Mouse (Mus musculus) cerebellum, adult 11-12 months (tissue): ENCODE data around the gene Tapt1.
"Not testable (repeated sequence)": the region's sequence is repeated elsewhere in the genome, so short reads cannot be mapped to it uniquely, and the experiment has no call there.

ENCODE experiments used
- DNase-seq: peaks from one replicate; pipeline ENCODE4 v3.0.0; 2022

Tapt1 gene

GRCm38 (mm10) chr5:44196167-44196566, 30.3 kb downstream of the Tapt1 start:
- DNase-seq, result no peak

GRCm38 (mm10) chr5:44187370-44187769, 39.1 kb downstream of the Tapt1 start:
- DNase-seq, result no peak

- DNase-seq, result no peak
Measured at GRCm38 (mm10) chr5:44181669-44182068, 44.8 kb downstream of the Tapt1 start.

DNA sequence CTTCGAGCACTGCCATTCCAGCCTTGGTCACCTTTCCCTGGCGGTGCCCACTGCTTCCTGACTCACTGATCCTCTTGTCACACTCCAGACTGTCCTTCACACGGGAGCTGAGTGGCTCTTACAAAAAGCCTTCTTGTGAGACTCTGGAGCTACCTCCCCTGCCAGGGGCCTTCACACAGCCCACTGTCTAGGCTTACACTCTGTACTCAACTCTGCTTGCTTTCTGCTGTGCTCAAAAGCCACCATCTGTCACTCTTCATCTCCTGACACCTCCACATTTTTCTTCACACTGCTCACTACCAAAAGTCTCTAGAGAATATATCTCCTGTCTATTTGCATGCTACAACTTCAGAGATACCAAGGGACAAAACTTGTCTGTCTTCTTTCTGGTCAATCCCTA, 46.0 kb downstream of the Tapt1 start:
- DNase-seq, result no peak

DNA sequence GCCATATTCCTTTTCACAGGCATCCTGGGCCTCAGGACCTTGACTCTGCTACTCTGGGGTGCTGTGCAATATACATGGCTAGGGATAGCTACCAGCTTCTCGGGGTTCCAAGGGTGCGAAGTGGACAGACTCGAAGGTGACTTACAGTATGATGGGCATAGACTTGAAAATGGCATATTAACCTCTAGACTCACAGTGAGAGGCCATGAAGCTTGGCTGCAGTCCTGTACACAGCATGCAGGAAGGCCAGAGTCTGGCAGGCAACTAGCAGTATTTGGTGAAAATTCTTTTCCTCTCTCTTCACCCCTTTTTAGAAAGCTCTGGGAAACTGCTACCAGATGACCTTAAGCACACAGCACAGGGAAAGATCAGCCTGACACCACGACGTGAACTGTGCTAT, 52.4 kb downstream of the Tapt1 start:
- DNase-seq, result peak; percentile 84

DNA sequence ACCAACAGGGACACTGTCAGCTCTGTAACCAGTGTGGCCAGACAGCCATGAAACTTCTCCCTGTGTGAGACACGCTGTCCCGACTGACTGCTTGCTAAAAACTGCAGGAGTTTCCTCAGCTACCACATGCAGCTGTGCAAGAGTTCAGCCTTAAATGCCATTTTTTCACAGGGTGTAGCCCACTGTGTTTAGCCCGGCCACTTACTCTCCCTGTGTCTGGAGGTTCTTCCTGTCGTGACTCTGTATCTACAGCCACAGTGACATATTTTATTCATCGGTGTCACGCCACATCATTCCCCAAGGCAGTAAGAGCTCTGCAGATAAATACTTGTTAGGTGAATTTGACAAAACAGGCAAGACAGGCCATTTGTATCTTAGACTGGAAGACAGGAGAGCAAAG, 59.6 kb downstream of the Tapt1 start:
- DNase-seq, result no peak

- no peak for DNase-seq
Measured at GRCm38 (mm10) chr5:44165854-44166253, 60.6 kb downstream of the Tapt1 start.

- no peak for DNase-seq
Measured at GRCm38 (mm10) chr5:44164233-44164776, 62.1 kb downstream of the Tapt1 start.

- DNase-seq, result no peak
Measured at GRCm38 (mm10) chr5:44163318-44163717, 63.1 kb downstream of the Tapt1 start.

DNA sequence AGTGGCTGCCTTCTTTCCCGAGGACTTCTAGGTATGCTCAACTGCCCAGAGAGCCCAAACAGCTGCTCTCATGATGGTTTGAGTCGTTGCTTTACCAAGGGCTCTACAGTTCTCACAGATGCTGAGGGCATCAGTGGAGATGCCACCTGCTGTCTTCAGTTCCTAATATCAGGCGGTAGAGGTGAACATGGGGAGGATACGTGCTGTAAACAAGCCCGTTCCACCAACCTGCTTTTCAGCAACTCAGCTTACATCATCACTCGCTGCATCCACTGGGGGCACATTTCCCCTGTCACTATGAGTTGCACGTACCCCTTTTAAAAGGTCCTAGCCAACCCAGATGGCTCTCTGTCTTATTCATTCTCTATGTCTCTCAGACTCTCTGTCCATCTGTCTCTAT, 63.6 kb downstream of the Tapt1 start:
- DNase-seq, result no peak

DNA sequence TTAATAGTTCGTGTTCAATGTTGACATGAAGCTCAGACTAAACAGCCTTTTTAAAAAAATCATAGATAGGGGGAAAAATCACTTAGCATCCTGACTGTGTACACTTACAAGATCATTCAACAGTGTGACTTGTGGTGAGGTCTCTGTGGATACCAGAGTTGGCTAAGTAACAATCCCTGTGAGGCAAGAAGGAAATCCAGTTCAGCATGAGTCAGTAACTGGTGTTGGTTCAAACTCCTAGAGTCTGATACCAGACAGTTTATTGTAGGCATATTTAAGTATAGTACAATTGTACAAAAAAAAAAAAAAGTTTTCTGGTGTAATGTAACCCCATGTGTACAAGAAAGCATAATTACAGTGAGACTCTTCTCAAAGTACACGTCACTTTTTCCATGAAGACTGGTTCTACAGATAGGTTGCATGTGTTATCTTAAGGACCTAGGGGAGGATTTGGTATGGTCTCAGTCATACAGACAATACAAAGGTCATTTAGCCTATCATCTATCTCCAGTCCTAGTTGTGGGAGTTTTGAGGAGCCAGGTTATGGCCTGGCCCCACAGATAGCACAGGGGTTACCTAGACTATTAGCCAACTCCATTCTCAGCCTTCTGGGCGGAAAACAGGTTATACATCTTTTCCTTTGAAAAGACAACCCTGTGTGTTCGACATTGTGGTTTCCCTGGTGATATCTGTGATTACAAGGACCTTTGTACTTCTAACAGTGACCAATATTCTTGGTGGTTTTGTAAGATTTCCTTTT, 66.6 kb downstream of the Tapt1 start:
- DNase-seq, result no peak

DNA sequence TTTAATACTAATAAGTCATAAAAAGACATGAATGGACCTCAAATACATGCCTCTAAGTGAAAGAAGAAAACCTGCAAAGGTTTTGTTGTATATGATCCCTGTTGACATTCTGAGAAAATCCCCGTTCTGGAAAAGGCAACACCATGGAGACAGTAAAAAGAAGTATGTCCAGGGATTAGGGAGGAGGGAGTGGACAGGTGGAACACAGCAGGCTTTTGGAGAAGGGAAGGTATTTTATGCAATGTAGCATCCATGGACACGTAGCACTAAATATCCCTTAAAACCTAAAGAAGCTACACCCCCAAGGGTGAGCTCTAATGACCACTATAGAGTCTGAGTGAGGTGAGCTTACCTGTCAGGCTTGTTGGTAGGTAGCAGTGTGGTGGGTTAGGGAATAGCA, 67.2 kb downstream of the Tapt1 start:
- no peak for DNase-seq

DNA sequence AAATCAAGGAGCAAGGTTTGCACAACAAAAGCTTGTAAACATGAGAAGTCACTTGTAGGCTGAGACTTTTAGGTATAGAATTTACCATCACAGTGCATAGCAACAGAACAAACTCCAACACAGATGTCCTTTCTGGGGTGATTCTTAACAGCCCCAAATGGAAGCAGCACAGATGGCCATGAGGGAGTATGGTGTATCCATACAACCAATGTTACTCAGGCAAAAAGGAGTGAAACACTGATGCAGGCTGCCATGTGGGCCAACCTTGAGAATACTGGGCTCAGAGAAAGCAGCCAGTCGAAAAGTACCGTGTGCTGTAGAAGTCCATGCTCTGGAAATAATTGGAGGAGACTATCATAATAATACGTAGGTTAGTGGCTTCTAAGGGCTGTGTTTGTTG, 68.0 kb downstream of the Tapt1 start:
- DNase-seq, result no peak

GRCm38 (mm10) chr5:44157760-44158159, 68.7 kb downstream of the Tapt1 start:
- DNase-seq, result no peak

DNA sequence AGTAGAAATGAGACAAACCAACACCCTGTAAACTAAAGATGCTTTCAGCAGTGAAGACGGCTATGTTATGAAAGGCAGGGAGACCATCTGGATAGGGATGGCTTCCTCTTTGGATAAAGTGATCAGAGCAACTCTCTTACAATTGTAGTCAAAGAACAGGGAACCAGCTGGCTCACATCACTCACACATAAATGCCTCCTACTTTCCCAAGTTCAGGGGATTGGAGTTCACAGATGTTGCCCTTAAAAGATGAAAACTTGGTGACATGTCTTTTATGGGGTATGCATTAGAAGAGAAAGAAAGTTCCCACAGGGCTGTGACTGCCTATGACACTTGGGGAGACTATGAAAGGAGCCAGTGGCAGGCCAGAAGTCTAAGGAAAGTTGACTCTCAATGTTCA, 73.4 kb downstream of the Tapt1 start:
- DNase-seq, result no peak

DNA sequence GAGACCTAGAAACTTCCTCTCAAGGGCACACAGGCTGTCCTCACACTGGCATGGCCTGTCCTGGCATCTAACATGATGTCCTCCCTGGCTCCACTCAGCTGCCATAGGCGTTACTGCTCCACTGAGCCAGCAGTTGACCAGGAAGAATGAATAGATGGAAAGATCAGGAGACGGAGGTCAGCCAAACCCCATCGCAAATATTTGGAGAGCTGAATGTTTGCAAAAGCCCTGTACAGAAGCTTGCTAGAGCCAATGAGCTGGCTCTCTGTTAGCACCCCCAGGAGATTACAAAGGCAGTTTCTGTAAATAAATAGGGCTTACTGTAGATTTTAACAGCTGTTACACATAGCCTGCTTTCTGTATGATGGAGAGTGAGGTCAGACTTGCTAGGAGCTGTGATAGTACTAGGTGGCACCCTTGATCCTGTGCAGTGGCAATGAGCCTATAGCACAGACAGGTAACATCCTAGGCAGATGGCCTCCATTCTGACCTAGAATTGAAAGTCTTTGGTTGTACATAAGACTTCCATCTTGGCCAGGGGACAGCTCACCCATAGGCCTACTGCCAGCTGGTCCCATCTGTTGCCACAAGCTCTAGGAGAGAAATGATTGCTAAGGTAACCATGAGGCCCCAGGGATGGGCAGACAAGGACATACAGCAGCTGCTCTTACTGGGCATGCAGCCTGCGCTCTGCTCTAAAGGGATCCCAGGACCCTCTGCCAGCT, 74.9 kb downstream of the Tapt1 start:
- peak; percentile 99 for DNase-seq

GRCm38 (mm10) chr5:44147732-44148131, 78.7 kb downstream of the Tapt1 start:
- DNase-seq, result no peak

GRCm38 (mm10) chr5:44146437-44147332, 79.7 kb downstream of the Tapt1 start:
- DNase-seq, result no peak

DNA sequence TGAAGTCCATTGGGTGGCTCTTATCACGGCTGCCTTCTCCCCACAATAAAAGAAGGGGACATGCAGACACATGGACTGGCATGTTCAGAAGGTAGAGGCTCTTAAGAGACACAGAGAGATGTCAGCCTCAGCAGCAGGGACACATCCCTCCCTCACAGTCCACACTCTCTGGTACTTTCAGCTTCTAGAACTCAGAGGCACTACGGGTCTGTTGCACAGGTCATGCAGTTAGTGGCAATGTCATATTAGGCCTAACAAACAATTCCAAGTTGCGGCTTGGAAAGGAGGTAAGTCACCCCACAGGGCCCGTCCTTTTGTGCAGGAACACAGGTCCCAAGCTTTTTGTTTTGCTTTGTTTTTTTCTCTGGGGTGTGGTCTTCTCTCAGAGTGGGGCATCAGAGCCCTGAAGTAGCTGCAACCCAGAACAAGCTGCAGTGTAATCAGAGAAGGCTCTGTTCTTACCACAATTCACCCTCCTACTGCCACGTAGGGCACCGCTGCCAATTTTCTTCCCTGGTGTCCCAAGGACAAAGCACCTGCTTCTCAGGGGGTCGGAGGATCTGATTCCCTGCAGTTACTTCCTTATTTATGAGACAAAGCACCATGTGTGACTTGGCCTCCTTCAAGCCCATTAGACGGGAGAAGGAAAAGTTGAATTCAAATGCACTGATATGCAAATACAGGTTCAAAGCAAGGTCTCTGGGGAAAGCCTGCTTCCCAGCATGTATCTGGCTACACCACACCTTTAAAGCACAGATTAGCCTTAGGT, 82.8 kb downstream of the Tapt1 start:
- DNase-seq, result no peak

- DNase-seq, result no peak
Measured at GRCm38 (mm10) chr5:44127487-44127886, 98.9 kb downstream of the Tapt1 start.

- DNase-seq, result not testable (repeated sequence)
Measured at GRCm38 (mm10) chr5:44126574-44126973, 99.9 kb downstream of the Tapt1 start.
